Mouse (Mus musculus) B cell, adult (primary cell): ENCODE results near the gene Iars. TPM values are rescaled to one million over a fixed set of nuclear protein-coding genes. Genes with fewer than 3 reads are reported as not detected.

ENCODE experiments used
- total RNA-seq: library from RNA; stranded (reverse); gene quantifications from 4 replicates; pipeline ENCODE4 v1.2.4, GENCODE M21; 2023; ENCODE audit not compliant: inconsistent age

Gene Iars
- total RNA-seq, result 80.9 to 99.9 TPM (median 88.8 TPM) in 4 replicates

GRCm38 (mm10) chr13:49681351-49682232 is at the start of gene Iars:
Iars (plus strand) TSS chr13:49682100.

GRCm38 (mm10) chr13:49652481-49653179 is 29.3 kb upstream of the Iars start, which contains the start of the genes Cenpp and Nol8:
Cenpp (minus strand) TSS chr13:49652785.
Nol8 (plus strand) TSS chr13:49653078.

Other genes with a start within 250 kb of the Iars start
- gene Tes3-ps, start 188.8 kb upstream of the Iars start, total RNA-seq, result 0.66 to 1.6 TPM (median 0.85 TPM) in 4 replicates
- gene Ecm2, start 177.3 kb upstream of the Iars start, total RNA-seq, result not detected in 4 replicates
- not detected in 4 replicates for gene Aspn, start 137.7 kb upstream of the Iars start, total RNA-seq
- not detected in 4 replicates for gene Omd, start 99.6 kb upstream of the Iars start, total RNA-seq
- not detected in 4 replicates for gene Ogn, start 74.1 kb upstream of the Iars start, total RNA-seq
- 0.67 to 2.0 TPM (median 1.4 TPM) in 4 replicates for gene Cenpp, start 29.3 kb upstream of the Iars start, total RNA-seq
- 39.0 to 48.0 TPM (median 41.0 TPM) in 4 replicates for gene Nol8, start 29.0 kb upstream of the Iars start, total RNA-seq
- gene Gm30302, start 116.9 kb downstream of the Iars start, total RNA-seq, result not detected in 4 replicates